Mouse (Mus musculus): ENCODE data around the gene Hspb6.

DNA sequence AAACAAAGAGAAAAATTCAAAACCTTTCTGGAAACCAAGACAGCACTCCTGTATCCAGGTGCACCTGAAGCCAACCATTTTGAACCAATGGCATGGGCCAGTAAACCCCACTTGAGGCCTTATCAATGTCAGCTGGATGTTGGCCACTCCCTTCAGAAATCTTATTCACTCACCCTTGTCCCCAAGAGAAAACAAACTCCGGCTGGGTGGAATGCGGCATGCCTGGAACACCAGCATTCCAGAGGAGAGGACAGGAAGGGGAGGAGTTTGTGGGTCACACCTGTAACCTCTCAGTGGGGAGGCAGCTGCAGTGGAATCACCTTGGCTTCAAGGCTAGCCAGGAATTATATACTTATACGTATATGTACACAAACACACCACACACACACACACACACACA is 50.6 kb downstream of the Hspb6 start:
- TF ChIP-seq POLR2A (IDR thresholded peaks at IDR 0.05; ENCODE audit: low read depth, low read length), result no peak
- TF ChIP-seq CTCF (conservative IDR thresholded peaks at IDR 0.05; ENCODE audit: insufficient read depth, insufficient read length, low read depth, low read length), result no peak
